Mouse (Mus musculus): ENCODE measurements at regions not wholly inside any gene's neighbourhood (a gene's known extent, or its start where the extent isn't known, plus 50 kb on each side); places are given as distances from the start of the nearest gene placed in this dataset.

DNA sequence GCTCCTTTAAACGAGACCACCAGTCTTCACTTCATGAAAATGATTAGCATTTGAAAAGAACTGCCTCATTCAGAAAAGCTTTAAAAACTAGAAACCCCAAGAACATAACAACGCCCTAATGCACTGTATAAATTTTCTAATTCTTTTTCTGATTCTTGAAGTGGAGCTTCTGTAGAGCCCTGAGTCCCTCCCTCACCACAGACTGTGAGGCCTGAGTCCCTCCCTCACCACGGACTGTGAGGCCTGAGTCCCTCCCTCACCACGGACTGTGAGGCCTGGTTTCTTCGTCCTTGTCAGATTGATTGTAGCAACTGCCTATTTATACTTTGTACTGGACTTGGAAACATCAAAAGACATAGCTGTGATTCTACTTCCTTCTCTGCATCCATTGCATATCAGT is 579.1 kb downstream of the Rps29 start:
- no peak for ATAC-seq (replicated peaks; ENCODE audit: poor library complexity)

DNA sequence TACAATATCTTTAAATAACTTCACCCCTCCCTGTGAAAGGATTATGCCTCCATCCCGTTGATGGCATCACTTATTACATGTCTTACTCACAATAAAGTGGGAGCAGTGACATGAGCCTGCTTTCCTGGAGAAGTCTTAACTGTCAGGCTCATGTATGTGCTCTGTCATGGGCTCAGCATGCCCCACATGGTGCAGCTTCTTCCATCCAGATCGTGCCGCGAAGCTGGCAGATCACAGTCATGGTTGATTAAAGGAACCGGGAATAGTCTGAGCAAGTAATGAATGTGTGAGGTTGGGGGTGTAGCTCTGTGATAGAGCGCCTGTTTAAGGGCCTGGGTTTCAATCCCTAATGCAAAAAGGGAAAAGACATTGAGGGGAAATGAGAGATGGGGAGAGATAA is 581.5 kb downstream of the Rps29 start:
- no peak for ATAC-seq (replicated peaks; ENCODE audit: poor library complexity)

DNA sequence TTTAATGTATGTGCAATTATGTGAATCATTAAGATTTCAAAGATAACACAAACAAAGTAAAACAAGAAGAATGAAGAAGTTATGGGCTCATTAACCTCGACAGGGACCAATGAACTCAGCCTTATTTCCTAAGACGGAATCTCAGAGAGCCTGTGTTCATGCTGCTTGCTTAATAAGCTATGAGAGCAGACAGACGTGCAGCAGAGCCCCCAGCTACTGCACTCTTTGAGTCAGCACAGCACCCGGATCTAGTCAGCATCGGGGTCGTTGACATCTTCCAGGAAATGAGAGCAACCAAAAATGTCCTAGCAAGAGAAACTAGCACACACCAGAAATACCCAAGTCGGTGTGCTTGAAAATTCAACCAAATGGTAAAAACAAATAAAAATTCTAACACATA is 582.1 kb downstream of the Rps29 start:
- ATAC-seq (replicated peaks; ENCODE audit: poor library complexity) = no peak

GRCm38 (mm10) chr12:68554943-68555627 is 603.9 kb downstream of the Rps29 start:
- no peak for ATAC-seq (replicated peaks; ENCODE audit: poor library complexity)

GRCm38 (mm10) chr12:68554292-68554691 is 604.7 kb downstream of the Rps29 start:
- ATAC-seq (replicated peaks; ENCODE audit: poor library complexity) = no peak

DNA sequence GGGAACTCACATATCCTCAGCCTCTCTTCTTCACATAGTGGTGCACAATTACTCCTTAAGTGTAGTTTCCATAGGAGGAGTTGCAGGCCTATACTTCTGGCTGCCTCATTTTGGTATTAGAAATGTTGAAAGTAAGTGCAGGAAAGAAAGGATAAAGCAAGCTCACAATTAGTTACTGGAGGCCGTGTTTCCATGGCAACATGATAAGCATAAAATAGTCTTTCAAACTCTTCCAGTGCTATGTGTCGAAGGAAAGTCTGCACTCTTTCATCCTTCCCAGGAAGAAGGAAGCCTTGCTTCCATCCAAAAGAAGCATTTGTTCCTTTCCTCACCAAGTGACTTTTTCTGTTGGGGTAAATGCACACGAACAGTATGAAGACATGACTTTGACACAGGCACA is 617.2 kb downstream of the Rps29 start:
- no peak for ATAC-seq (replicated peaks; ENCODE audit: poor library complexity)

- no peak for ATAC-seq (replicated peaks; ENCODE audit: poor library complexity)
Observed at GRCm38 (mm10) chr12:68500794-68501193, 658.2 kb downstream of the Rps29 start.

DNA sequence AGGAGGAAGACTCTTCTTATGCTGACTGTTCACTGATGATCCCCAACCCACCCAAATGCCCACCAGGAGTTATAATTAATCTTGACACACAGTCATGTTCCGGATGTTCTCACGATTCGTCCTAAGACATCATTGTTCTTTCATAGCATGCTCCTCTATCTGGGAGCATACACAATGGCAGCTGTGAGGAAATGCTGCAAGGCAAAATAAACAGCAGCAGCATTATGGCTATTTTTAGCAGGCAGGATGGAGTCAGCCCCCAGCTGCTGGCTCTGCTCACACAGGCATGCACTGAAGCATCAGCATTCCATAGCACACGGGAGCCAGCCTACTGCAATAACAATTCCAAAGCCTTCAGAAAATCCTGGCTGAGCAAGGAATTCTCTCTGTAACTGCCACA is 696.0 kb downstream of the Rps29 start:
- no peak for ATAC-seq (replicated peaks; ENCODE audit: poor library complexity)

DNA sequence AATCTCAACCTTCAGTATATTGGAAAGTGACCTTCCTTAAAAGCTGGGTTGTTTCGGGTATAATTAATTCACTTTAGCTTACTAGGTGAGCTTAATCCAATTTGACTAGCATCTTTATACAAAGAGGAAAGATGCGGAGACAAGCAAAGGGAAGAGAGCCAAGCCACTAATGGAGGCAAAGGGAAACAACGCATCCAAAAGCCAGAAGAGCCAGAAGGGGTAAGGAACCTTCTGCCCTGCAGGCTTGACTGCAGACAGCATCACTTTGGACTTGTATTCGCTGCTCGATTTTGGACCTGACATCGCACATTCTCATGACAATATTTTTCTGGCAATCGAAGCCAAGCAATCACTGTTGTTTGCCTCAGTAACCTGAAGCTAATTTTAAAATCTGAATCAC is 700.8 kb downstream of the Rps29 start:
- no peak for ATAC-seq (replicated peaks; ENCODE audit: poor library complexity)

DNA sequence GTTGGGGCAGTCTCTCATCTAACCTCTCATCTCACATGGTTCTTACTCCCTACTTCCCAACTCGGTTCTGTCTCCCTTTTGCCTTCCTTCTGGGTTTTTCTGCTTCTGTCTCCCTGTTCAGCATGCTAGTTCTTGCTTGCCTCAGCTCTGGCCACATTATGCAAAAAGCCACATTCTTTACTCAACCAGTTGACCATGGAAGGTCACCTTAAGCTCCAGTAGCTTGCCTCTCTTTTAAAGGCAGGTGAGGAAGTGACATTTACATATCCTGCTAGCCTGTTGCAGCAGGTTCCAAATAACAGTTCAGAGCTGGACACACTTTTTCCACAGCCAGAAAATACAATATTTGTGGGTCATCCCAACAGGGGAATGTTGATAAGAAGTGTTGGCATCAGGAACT is 732.4 kb downstream of the Rps29 start:
- ATAC-seq (replicated peaks; ENCODE audit: poor library complexity) = no peak

DNA sequence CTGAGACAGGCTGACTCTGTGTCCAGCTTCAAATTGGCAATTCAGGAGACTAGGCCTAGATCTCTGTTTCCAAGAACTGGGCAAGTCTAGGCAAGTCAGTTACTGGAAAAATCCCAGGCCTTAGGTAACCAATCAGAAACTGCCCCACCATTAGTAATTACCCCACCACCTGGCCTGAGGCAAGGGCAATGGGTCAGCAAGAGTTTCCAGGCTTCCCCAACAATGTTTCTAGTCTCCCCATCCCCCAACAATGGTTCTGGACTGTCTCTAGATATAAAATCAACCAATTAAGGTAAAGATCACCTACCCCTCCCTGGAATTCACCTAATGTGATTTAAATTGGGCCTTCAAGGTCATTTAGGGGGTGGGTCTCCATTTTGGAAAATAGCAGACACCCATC is 734.0 kb downstream of the Rps29 start:
- no peak for ATAC-seq (replicated peaks; ENCODE audit: poor library complexity)

Measured in megakaryocyte progenitor cell, adult 5-6 weeks (primary cell).